Mouse (Mus musculus): ENCODE data around the gene Mtcl1.

GRCm38 (mm10) chr17:66473205-66473604, 23.7 kb upstream of the Mtcl1 start:
- TF ChIP-seq POLR2A (IDR thresholded peaks at IDR 0.05; ENCODE audit: borderline replicate concordance, low read depth, low read length) (no peak), CTCF (IDR thresholded peaks at IDR 0.05; ENCODE audit: low read depth, low read length) (no peak)
